Mouse (Mus musculus): Measurements from ENCODE around the gene Zfp579. TPM values are rescaled to one million over a fixed set of nuclear protein-coding genes. Genes with fewer than 3 reads are reported as not detected.

The Zfp579 gene
- total and polyA plus RNA-seq, 3 experiments = 0.54 to 3.6 TPM; not detected in 1

DNA sequence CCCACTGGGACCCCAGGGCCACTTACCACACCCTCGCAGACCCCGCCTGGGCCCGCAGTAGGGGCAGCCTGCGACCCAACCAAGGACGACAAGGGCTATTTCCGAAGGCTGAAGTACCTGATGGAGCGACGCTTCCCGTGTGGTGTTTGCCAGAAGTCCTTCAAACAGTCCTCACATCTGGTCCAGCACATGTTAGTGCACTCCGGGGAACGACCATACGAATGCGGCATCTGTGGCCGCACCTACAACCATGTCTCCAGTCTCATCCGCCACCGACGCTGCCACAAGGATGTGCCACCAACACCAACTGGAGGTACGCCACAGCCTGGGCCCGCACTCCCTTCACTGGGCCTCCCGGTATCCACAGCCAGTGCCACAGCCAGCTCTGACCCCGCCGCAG lies 33.6 kb upstream of the Zfp579 start:
- Histone ChIP-seq H3K4me3 (ENCODE audit: control insufficient read depth in 1 of 2, insufficient read depth in 1 of 2, low read depth in 2 of 2, low read length in 2 of 2) (no peak overlapping the region), H3K27me3 (ENCODE audit: control insufficient read depth in 1 of 2, insufficient read depth in 2 of 2, low read length in 2 of 2) (no peaks in the 10 kb centered on the region), H3K9ac (ENCODE audit: control insufficient read depth, low read depth, low read length, poor library complexity, severe bottlenecking) (no peak overlapping the region), H3K79me2 (ENCODE audit: control insufficient read depth, insufficient read depth, low read length, poor library complexity) (no peaks in the 10 kb centered on the region; the same call in 1 of the 2 replicates), H3K9me3 (replicated peaks; ENCODE audit: insufficient read depth, low read length) (no peaks in the 10 kb centered on the region), H3K4me1 (ENCODE audit: control insufficient read depth in 1 of 2, insufficient read depth in 2 of 2, low read length in 2 of 2) (no peaks in the 10 kb centered on the region), H3K27ac (ENCODE audit: control insufficient read depth, low read depth, low read length) (no peak overlapping the region), H3K36me3 (ENCODE audit: control insufficient read depth in 1 of 2, insufficient read depth in 2 of 2, low read length in 2 of 2) (peaks cover 0 to 2% of the 10 kb centered on the region in 2 experiments; a peak in 1 of 4 replicates)
- no peak for DNase-seq (ENCODE audit: low read depth, low spot score)
- no peak for TF ChIP-seq KAT2A (conservative IDR thresholded peaks at IDR 0.05; ENCODE audit: low read depth, low read length)
- no peak for TF ChIP-seq CHD1 (IDR thresholded peaks at IDR 0.05; ENCODE audit: low read depth, low read length)
- no peak for TF ChIP-seq ZMIZ1 (IDR thresholded peaks at IDR 0.05; ENCODE audit: low read depth, low read length)
- TF ChIP-seq TAL1 (IDR thresholded peaks at IDR 0.05; ENCODE audit: low read length) = no peak
- no peak for TF ChIP-seq TCF12 (IDR thresholded peaks at IDR 0.05; ENCODE audit: low read depth, low read length)
- no peak for TF ChIP-seq RCOR1 (IDR thresholded peaks at IDR 0.05; ENCODE audit: low read depth, low read length)
- no peak for TF ChIP-seq NRF1 (IDR thresholded peaks at IDR 0.05; ENCODE audit: insufficient read depth, low read depth, low read length, poor library complexity, severe bottlenecking)
- TF ChIP-seq USF1 (IDR thresholded peaks at IDR 0.05; ENCODE audit: low read depth, low read length) = no peak
- no peak for TF ChIP-seq SIN3A (IDR thresholded peaks at IDR 0.05; ENCODE audit: low read length)
- no peak for TF ChIP-seq POLR2AphosphoS5 (IDR thresholded peaks at IDR 0.05; ENCODE audit: borderline replicate concordance, low read depth, low read length)
- no peak for TF ChIP-seq USF2 (IDR thresholded peaks at IDR 0.05; ENCODE audit: borderline replicate concordance in 1 of 2, insufficient read depth in 1 of 2, low read depth in 1 of 2, low read length in 2 of 2)
- TF ChIP-seq GATA1 (IDR thresholded peaks at IDR 0.05; ENCODE audit: low read depth, low read length) = no peak
- TF ChIP-seq ZC3H11A (IDR thresholded peaks at IDR 0.05; ENCODE audit: low read depth, low read length) = no peak
- no peak for TF ChIP-seq RAD21 (IDR thresholded peaks at IDR 0.05; ENCODE audit: low read depth, low read length)
- no peak for TF ChIP-seq E2F4 (IDR thresholded peaks at IDR 0.05; ENCODE audit: borderline replicate concordance, low read depth, low read length)
- no peak for TF ChIP-seq POLR2A (IDR thresholded peaks at IDR 0.05; ENCODE audit: control insufficient read depth in 1 of 2, insufficient read depth in 1 of 2, low read depth in 1 of 2, low read length in 2 of 2, poor library complexity in 1 of 2)
- no peak for TF ChIP-seq MAFK (IDR thresholded peaks at IDR 0.05; ENCODE audit: borderline replicate concordance, low read depth, low read length)
- TF ChIP-seq ZKSCAN1 (IDR thresholded peaks at IDR 0.05; ENCODE audit: low read depth, low read length) = no peak
- no peak for TF ChIP-seq ELF1 (IDR thresholded peaks at IDR 0.05; ENCODE audit: low read depth, low read length)
- TF ChIP-seq CTCF (IDR thresholded peaks at IDR 0.05 in 2 of 3, conservative IDR thresholded peaks at IDR 0.05 in 1 of 3; ENCODE audit: control insufficient read depth in 1 of 3, insufficient read depth in 1 of 3, low read depth in 2 of 3, low read length in 3 of 3, poor library complexity in 1 of 3, severe bottlenecking in 1 of 3) = no peak

DNA sequence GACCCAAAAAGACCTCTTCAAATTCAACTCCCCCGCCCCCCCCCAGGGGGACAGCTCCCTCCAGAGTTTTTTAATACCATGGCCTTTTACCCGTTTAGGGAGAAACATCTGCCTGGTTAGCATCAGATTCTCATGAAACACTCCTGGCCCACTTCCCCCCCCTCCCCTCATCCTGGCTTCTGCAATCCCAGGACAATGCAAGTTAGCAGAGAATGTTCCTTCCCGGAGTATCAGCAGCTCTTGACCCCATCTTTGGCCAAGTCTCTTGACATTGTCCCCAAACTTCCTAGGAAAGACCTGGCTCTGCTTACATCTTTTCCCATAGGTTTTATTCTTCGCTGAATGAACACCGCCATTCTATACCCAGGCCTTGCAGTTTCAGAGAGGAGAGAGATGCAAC lies 25.2 kb upstream of the Zfp579 start:
- Histone ChIP-seq H3K27ac (ENCODE audit: control insufficient read depth, low read depth, low read length) (peak overlapping the region; percentile 96), H3K4me1 (ENCODE audit: control insufficient read depth in 1 of 2, insufficient read depth in 2 of 2, low read length in 2 of 2) (peaks cover 7 to 33% of the 10 kb centered on the region in 2 experiments; a peak in 3 of 4 replicates), H3K9ac (ENCODE audit: control insufficient read depth, low read depth, low read length, poor library complexity, severe bottlenecking) (peak overlapping the region; percentile 98), H3K27me3 (ENCODE audit: control insufficient read depth in 1 of 2, insufficient read depth in 2 of 2, low read length in 2 of 2) (no peaks in the 10 kb centered on the region), H3K36me3 (ENCODE audit: control insufficient read depth in 1 of 2, insufficient read depth in 2 of 2, low read length in 2 of 2) (peaks cover 0 to 33% of the 10 kb centered on the region in 2 experiments; a peak in 3 of 4 replicates), H3K79me2 (ENCODE audit: control insufficient read depth, insufficient read depth, low read length, poor library complexity) (peaks cover 23% of the 10 kb centered on the region), H3K9me3 (replicated peaks; ENCODE audit: insufficient read depth, low read length) (no peaks in the 10 kb centered on the region), H3K4me3 (ENCODE audit: control insufficient read depth in 1 of 2, insufficient read depth in 1 of 2, low read depth in 2 of 2, low read length in 2 of 2) (peak overlapping the region; percentile 92 to 93)
- no peak for TF ChIP-seq UBTF (IDR thresholded peaks at IDR 0.05; ENCODE audit: borderline replicate concordance, insufficient read depth, low read depth, low read length)
- no peak for DNase-seq (ENCODE audit: low read depth, low spot score)

Data from MEL (cell line).